Mouse (Mus musculus) heart, adult 2 months (tissue): ENCODE measurements at regions not wholly inside any gene's neighbourhood (a gene's known extent, or its start where the extent isn't known, plus 50 kb on each side); places are given as distances from the start of the nearest gene placed in this dataset.

Experiments used
- DNase-seq, 2 experiments: peaks; one replicate each; pipeline ENCODE4 v3.0.0; 2021
- H3K27ac ChIP-seq: fragments of 200-600 bp; 2 replicates; pipeline ENCODE4 v1.8.1; 2022
- H3K27me3 ChIP-seq: fragments of 200-500 bp; 2 replicates; pipeline ENCODE4 v1.6.1; 2012; ENCODE audit warnings: mild to moderate bottlenecking, low read length, inconsistent platforms, mixed read lengths; ENCODE audit not compliant: control insufficient read depth, insufficient read depth
- H3K36me3 ChIP-seq: fragments of 200-500 bp; 2 replicates; pipeline ENCODE4 v1.6.1; 2012; ENCODE audit warnings: low read length, inconsistent platforms; ENCODE audit not compliant: control insufficient read depth, insufficient read depth
- H3K4me1 ChIP-seq: fragments of 200-500 bp; 2 replicates; pipeline ENCODE4 v1.6.1; 2011; ENCODE audit warnings: low read length; ENCODE audit not compliant: control insufficient read depth, insufficient read depth
- H3K4me3 ChIP-seq: fragments of 200-600 bp; 2 replicates; pipeline ENCODE4 v1.8.1; 2022
- H3K79me2 ChIP-seq: fragments of 200-500 bp; replicated peaks from 2 replicates; pipeline ENCODE4 v1.6.1; 2012; ENCODE audit warnings: mild to moderate bottlenecking, inconsistent platforms, low read length, moderate library complexity, mixed read lengths; ENCODE audit not compliant: control insufficient read depth, insufficient read depth
- H3K9ac ChIP-seq: fragments of 200-500 bp; 2 replicates; pipeline ENCODE4 v1.6.1; 2012; ENCODE audit warnings: low read depth, mild to moderate bottlenecking, control low read depth, inconsistent platforms, low read length, mixed read lengths
- CTCF ChIP-seq: fragments of 200-600 bp; IDR thresholded peaks from 2 replicates; pipeline ENCODE4 v1.8.1; 2022; ENCODE audit warnings: antibody characterized with exemption, mild to moderate bottlenecking, moderate library complexity
- EP300 ChIP-seq: fragments of 200-500 bp; IDR thresholded peaks from 2 replicates; pipeline ENCODE4 v1.6.1; 2011; ENCODE audit warnings: low read depth, low read length, control low read depth; ENCODE audit not compliant: insufficient read depth
- POLR2A ChIP-seq: fragments of 200-500 bp; IDR thresholded peaks from 2 replicates; pipeline ENCODE4 v1.6.1; 2011; ENCODE audit warnings: mild to moderate bottlenecking, low read depth, low read length, control low read depth; ENCODE audit not compliant: insufficient read depth
- WGBS: fragments of 180-500 bp; shearing (Covaris S2); methylation state at CpG from one replicate; pipeline ENCODE4 v1.1.7; 2018; 5-methylcytosine and 5-hydroxymethylcytosine counted together
- intact Hi-C: fragments of 180-260 bp; cut with DNase I; formaldehyde crosslinking; loops from one replicate; pipeline ENCODE4 v1.15.1; 2025

GRCm38 (mm10) chr17:7467638-7468037, 82.4 kb upstream of the Unc93a2 start:
- TF ChIP-seq CTCF (no peak), POLR2A (no peak), EP300 (no peak)
- Histone ChIP-seq H3K4me1 (no peaks in the 10 kb centered on the region; the same call in 1 of the 2 replicates), H3K36me3 (no peaks in the 10 kb centered on the region), H3K79me2 (no peaks in the 10 kb centered on the region), H3K9ac (no peak overlapping the region), H3K4me3 (no peak overlapping the region), H3K27me3 (no peaks in the 10 kb centered on the region), H3K27ac (no peak overlapping the region)
- intact Hi-C loops, result no loop called here
- DNase-seq, result no peak
- WGBS, result 72% methylated on average over 3 of the region's 3 CpGs

- no peaks in the 10 kb centered on the region for H3K27me3 ChIP-seq
- 74% methylated on average over 3 of the region's 3 CpGs for WGBS
- H3K79me2 ChIP-seq, result no peaks in the 10 kb centered on the region
- no peak overlapping the region for H3K9ac ChIP-seq
- H3K27ac ChIP-seq, result no peak overlapping the region
- no peaks in the 10 kb centered on the region; the same call in 1 of the 2 replicates for H3K4me1 ChIP-seq
- H3K4me3 ChIP-seq, result no peak overlapping the region
- intact Hi-C loops, result no loop called here
- no peak for DNase-seq
- no peaks in the 10 kb centered on the region for H3K36me3 ChIP-seq
- TF ChIP-seq POLR2A (no peak), EP300 (no peak), CTCF (no peak)
Measured at GRCm38 (mm10) chr17:7464901-7465300, 79.6 kb upstream of the Unc93a2 start.

GRCm38 (mm10) chr17:7461164-7461563, 75.9 kb upstream of the Unc93a2 start:
- no peaks in the 10 kb centered on the region for H3K27me3 ChIP-seq
- WGBS, result 64% methylated on average over 6 of the region's 6 CpGs
- no peaks in the 10 kb centered on the region for H3K36me3 ChIP-seq
- H3K4me3 ChIP-seq, result no peak overlapping the region
- no peak overlapping the region for H3K9ac ChIP-seq
- no peak for DNase-seq
- intact Hi-C loops, result no loop called here
- no peak overlapping the region for H3K27ac ChIP-seq
- no peaks in the 10 kb centered on the region for H3K79me2 ChIP-seq
- TF ChIP-seq CTCF (no peak), POLR2A (no peak), EP300 (no peak)
- H3K4me1 ChIP-seq, result no peaks in the 10 kb centered on the region; the same call in 1 of the 2 replicates

- WGBS, result 73% methylated on average over 11 of the region's 11 CpGs
- Histone ChIP-seq H3K4me1 (no peaks in the 10 kb centered on the region; the same call in 1 of the 2 replicates), H3K9ac (no peak overlapping the region), H3K27me3 (no peaks in the 10 kb centered on the region), H3K27ac (no peak overlapping the region), H3K4me3 (no peak overlapping the region), H3K36me3 (no peaks in the 10 kb centered on the region), H3K79me2 (no peaks in the 10 kb centered on the region)
- intact Hi-C loops, result no loop called here
- peak in 1 of 2 experiments; percentile 7 for DNase-seq
- TF ChIP-seq EP300, result no peak
- TF ChIP-seq CTCF, result no peak
- TF ChIP-seq POLR2A, result no peak
Measured at GRCm38 (mm10) chr17:7456939-7457338, 71.7 kb upstream of the Unc93a2 start.

- H3K9ac ChIP-seq, result no peak overlapping the region
- TF ChIP-seq CTCF (peak; percentile 71), POLR2A (no peak)
- no peaks in the 10 kb centered on the region for H3K27me3 ChIP-seq
- no peaks in the 10 kb centered on the region for H3K36me3 ChIP-seq
- H3K27ac ChIP-seq, result no peak overlapping the region
- DNase-seq, result peak; percentile 17 to 56
- intact Hi-C loops, result loop anchor here (5.0 kb wide), 1 partner anchor 383 kb away; the partner anchor contains the start of gene Fndc1
- H3K4me1 ChIP-seq, result no peaks in the 10 kb centered on the region
- H3K79me2 ChIP-seq, result no peaks in the 10 kb centered on the region
- H3K4me3 ChIP-seq, result no peak overlapping the region
- 57% methylated on average over 1 of the region's 1 CpGs for WGBS
Measured at GRCm38 (mm10) chr17:7443822-7444221, 58.6 kb upstream of the Unc93a2 start.

- Histone ChIP-seq H3K27me3 (no peaks in the 10 kb centered on the region), H3K4me3 (no peak overlapping the region), H3K27ac (no peak overlapping the region), H3K36me3 (no peaks in the 10 kb centered on the region), H3K4me1 (no peaks in the 10 kb centered on the region), H3K79me2 (no peaks in the 10 kb centered on the region), H3K9ac (no peak overlapping the region)
- intact Hi-C loops, result no loop called here
- TF ChIP-seq EP300 (no peak), POLR2A (no peak), CTCF (no peak)
- 70% methylated on average over 3 of the region's 3 CpGs for WGBS
- DNase-seq, result no peak
Measured at GRCm38 (mm10) chr17:7435075-7435474, 49.8 kb upstream of the Unc93a2 start.
